Mouse (Mus musculus) ES-Bruce4 (cell line): ENCODE data around the gene Mrps34. TPM values are rescaled to one million over a fixed set of nuclear protein-coding genes. Genes with fewer than 3 reads are reported as not detected.

Source experiments
- H3K27ac ChIP-seq: 2 replicates; pipeline ENCODE4 v1.5.1; 2012; ENCODE audit warnings: low read length, inconsistent platforms; ENCODE audit not compliant: insufficient read depth
- H3K27me3 ChIP-seq: 2 replicates; pipeline ENCODE4 v1.6.1; 2012; ENCODE audit warnings: mild to moderate bottlenecking, low read length, inconsistent platforms; ENCODE audit not compliant: control insufficient read depth, poor library complexity, insufficient read depth, severe bottlenecking
- H3K36me3 ChIP-seq: 2 replicates; pipeline ENCODE4 v1.6.1; 2012; ENCODE audit warnings: inconsistent platforms, mild to moderate bottlenecking, low read length, moderate library complexity; ENCODE audit not compliant: control insufficient read depth, poor library complexity, insufficient read depth, severe bottlenecking
- H3K4me1 ChIP-seq: one replicate; pipeline ENCODE4 v1.8.1; 2011; ENCODE audit warnings: low read length; ENCODE audit not compliant: control insufficient read depth, insufficient read depth
- H3K4me3 ChIP-seq: 2 replicates; pipeline ENCODE4 v1.5.1; 2011; ENCODE audit warnings: low read depth, mild to moderate bottlenecking, low read length
- H3K9ac ChIP-seq: 2 replicates; pipeline ENCODE4 v1.6.1; 2012; ENCODE audit warnings: low read depth, mild to moderate bottlenecking, inconsistent platforms; ENCODE audit not compliant: poor library complexity, severe bottlenecking
- H3K9me3 ChIP-seq: replicated peaks from 2 replicates; pipeline ENCODE4 v1.6.1; 2012; ENCODE audit warnings: mild to moderate bottlenecking, low read length, inconsistent platforms; ENCODE audit not compliant: control insufficient read depth, poor library complexity, insufficient read depth, severe bottlenecking
- CTCF ChIP-seq: IDR thresholded peaks from one replicate; pipeline ENCODE4 v1.8.1; 2011; ENCODE audit warnings: low read depth, low read length
- EP300 ChIP-seq: IDR thresholded peaks from 2 replicates; pipeline ENCODE4 v1.6.1; 2011; ENCODE audit warnings: low read depth, low read length; ENCODE audit not compliant: insufficient read depth
- POLR2A ChIP-seq: IDR thresholded peaks from one replicate; pipeline ENCODE4 v1.8.1; 2011; ENCODE audit warnings: low read length; ENCODE audit not compliant: insufficient read depth
- polyA plus RNA-seq: library from polyadenylated mRNA; stranded (reverse); fragments of >200 nt; gene quantifications from 2 replicates; pipeline ENCODE4 v1.2.4, GENCODE M21; 2011; ENCODE audit warnings: low read depth; ENCODE audit not compliant: missing spikeins, insufficient read depth, insufficient read length

Gene Mrps34
- polyA plus RNA-seq, 1 experiment: 29.9 TPM

- no peak for TF ChIP-seq POLR2A
- TF ChIP-seq EP300: no peak
- no peak for TF ChIP-seq CTCF
- H3K27ac ChIP-seq: no peak overlapping the region
- peaks cover 27% of the 10 kb centered on the region for H3K36me3 ChIP-seq
- no peak overlapping the region for H3K9ac ChIP-seq
- H3K9me3 ChIP-seq: no peaks in the 10 kb centered on the region
- H3K4me1 ChIP-seq: no peaks in the 10 kb centered on the region
- H3K27me3 ChIP-seq: no peaks in the 10 kb centered on the region
- H3K4me3 ChIP-seq: no peak overlapping the region
These were observed 19.1 kb downstream of the Mrps34 start for GRCm38 (mm10) chr17:24913984-24914383.

- Histone ChIP-seq H3K9me3 (no peaks in the 10 kb centered on the region), H3K4me3 (no peak overlapping the region), H3K9ac (no peak overlapping the region), H3K4me1 (no peaks in the 10 kb centered on the region), H3K27ac (no peak overlapping the region), H3K36me3 (peaks cover 24% of the 10 kb centered on the region), H3K27me3 (no peaks in the 10 kb centered on the region)
- TF ChIP-seq POLR2A (no peak), EP300 (no peak), CTCF (no peak)
These were observed 28.3 kb downstream of the Mrps34 start for GRCm38 (mm10) chr17:24923246-24923645.

- Histone ChIP-seq H3K4me1 (no peaks in the 10 kb centered on the region), H3K9me3 (no peaks in the 10 kb centered on the region), H3K36me3 (peaks cover 13% of the 10 kb centered on the region), H3K9ac (no peak overlapping the region; the same call in 1 of the 2 replicates), H3K27ac (peak overlapping the region; percentile 54; the same call in 1 of the 2 replicates), H3K4me3 (no peak overlapping the region), H3K27me3 (no peaks in the 10 kb centered on the region)
- TF ChIP-seq CTCF: no peak
These were observed 34.6 kb downstream of the Mrps34 start for GRCm38 (mm10) chr17:24929506-24929905.

GRCm38 (mm10) chr17:24932431-24932830 lies 37.5 kb downstream of the Mrps34 start:
- H3K4me3 ChIP-seq: no peak overlapping the region
- no peaks in the 10 kb centered on the region for H3K9me3 ChIP-seq
- TF ChIP-seq EP300 (no peak), CTCF (no peak), POLR2A (no peak)
- no peak overlapping the region for H3K27ac ChIP-seq
- H3K4me1 ChIP-seq: no peaks in the 10 kb centered on the region
- no peaks in the 10 kb centered on the region for H3K27me3 ChIP-seq
- H3K36me3 ChIP-seq: peaks cover 6% of the 10 kb centered on the region; the same call in 1 of the 2 replicates
- no peak overlapping the region for H3K9ac ChIP-seq

- TF ChIP-seq POLR2A (no peak), CTCF (no peak), EP300 (no peak)
- Histone ChIP-seq H3K9ac (no peak overlapping the region), H3K4me3 (no peak overlapping the region), H3K27ac (no peak overlapping the region), H3K36me3 (0 out of 2 replicates have a peak, but pooled peaks cover 2% of the 10 kb centered on the region), H3K27me3 (no peaks in the 10 kb centered on the region), H3K4me1 (no peaks in the 10 kb centered on the region), H3K9me3 (no peaks in the 10 kb centered on the region)
These were observed 38.2 kb downstream of the Mrps34 start for GRCm38 (mm10) chr17:24933163-24933562.

GRCm38 (mm10) chr17:24934926-24935325 lies 40.0 kb downstream of the Mrps34 start:
- Histone ChIP-seq H3K27ac (no peak overlapping the region), H3K9ac (no peak overlapping the region), H3K4me1 (no peaks in the 10 kb centered on the region), H3K27me3 (no peaks in the 10 kb centered on the region), H3K4me3 (no peak overlapping the region), H3K36me3 (0 out of 2 replicates have a peak, but pooled peaks cover 2% of the 10 kb centered on the region), H3K9me3 (no peaks in the 10 kb centered on the region)
- TF ChIP-seq EP300: no peak
- no peak for TF ChIP-seq CTCF
- TF ChIP-seq POLR2A: no peak
